Mouse (Mus musculus): ENCODE measurements around the gene Map6. TPM values are rescaled to one million over a fixed set of nuclear protein-coding genes. Genes with fewer than 3 reads are reported as not detected.

Map6 gene
- total RNA-seq, 2 experiments from 2014 or later: 135 to 137 TPM

DNA sequence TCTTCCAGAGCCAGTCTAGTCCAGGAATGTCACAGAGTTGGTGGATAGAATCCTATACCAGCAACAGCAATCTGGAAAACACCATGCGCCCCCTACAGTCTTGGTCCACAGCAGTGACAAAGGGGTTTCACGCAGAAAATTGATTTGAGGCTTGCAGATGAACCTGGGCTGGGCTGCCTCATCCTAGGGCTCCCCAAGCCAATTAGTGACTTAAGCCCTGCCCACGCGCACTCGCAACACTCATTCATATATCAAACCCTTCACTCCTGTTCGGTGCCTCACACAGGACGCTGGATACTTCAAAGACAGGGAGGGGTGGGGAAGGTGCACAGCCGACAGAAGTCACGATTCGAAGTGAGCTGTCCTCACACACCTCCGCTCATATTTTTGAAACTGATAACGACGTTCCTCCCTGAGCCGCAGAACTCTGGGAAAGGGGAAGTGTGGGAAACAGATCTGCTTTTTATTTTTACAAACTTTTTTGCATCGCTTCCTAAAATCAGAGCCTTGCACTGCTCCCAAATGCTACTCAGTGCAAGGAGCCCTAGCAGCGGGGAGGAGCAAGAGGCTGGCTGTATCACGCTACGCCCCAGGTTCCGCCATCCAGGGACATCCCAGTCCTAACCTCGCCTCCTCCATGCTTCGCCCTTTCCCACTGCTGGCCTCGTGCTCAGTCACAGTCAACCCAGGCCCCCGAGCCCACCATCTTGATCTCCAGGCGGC is 113.4 kb downstream of the Map6 start:
- intact Hi-C loops (cut with DNase I): no loop called here
- peak in 1 of 2 experiments; percentile 72 for DNase-seq (ENCODE audit: low spot score in 2 of 2)

DNA sequence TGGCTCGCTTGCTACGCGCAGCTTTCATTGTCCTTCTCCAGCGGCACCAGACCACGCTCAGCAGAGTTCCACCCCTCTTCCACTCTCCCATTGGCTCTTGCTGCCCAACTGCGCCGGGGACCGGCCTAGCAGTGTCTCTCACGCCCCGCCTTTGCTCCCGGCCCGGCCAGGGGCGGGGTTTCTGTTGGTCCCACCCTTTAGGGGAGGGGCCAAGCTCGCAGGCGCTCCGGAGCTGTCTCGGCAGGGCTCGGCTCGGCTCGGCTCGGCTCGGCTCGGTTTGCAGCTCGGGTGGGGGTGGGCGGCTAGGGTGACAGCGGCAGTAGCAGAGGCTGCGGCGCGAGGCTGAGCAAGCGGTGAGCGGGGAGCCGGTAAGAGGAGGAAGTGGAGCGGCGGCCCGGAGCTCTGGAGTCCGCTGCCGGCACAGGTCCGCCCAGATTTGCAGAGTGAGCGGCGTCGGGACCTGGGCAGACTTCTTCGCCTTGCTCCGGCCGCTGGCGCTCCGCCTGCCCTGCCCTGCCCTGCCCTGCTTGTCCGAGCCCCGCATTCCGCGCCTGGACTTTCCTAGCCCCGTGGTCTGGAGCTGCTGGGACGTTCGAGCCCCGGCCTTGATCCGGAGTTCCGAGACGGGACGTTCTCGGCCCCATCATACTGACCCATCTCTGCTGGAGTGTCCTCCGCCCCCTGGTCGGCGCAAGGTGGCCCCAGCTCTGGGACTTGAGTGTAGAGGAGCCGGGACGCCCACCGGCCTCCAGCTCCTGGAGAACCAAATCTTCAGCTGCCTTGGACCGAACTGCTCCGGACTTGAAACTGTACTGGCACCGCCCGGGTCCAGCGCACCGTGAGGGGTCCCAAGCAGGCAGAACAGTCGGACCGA is 114.2 kb downstream of the Map6 start, which contains the start of gene Gdpd5:
TSS of gene Gdpd5 (plus strand) at position 201 of the 874 bp plus-strand sequence.
- intact Hi-C loops (cut with DNase I): no loop called here
- peak; percentile 97 to 99 for DNase-seq (ENCODE audit: low spot score in 2 of 2)

DNA sequence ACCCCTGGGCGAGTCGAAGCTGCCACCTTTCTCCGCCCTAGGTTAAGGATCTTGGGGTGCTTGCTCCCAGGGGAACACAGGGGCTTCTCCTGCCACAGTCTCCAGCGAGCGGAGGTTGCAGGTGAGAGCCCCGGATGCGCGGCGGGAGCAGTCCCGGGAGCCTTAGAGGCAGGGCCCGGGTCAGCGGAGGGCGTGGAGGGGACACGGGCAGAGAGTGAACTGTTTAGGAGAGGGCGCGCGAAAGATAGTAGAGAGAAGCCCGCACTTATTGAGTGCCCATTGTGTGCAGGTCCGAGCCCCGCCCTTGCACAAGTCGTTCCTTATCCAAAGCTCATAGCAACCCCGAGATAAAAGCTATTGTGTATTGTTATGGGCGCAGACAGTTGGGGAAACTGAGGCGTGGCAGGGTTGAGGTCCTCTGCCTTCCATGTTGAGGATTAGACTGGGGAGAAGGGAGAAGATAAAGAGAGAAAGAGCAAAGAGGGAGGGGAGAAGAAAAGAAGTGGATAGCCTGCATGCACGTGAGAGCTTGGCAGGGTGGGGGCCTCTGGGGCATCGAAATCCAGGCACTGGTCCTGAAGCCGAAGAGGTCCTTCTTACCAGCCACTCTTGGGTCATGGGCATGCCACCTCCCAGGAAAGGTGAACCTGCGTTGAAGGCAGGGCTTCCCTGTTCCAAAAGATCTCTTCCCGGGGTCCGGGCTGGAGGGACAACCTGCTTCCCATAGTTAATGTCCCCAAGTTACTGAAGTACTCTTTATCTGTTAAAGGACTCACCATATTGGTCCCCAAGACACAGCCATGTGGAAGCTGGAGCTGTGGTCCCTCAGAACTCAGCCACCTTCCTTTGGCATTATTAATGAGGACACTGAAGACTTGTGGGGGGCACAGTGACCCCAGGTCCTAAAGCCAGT is 115.1 kb downstream of the Map6 start:
- no peak for DNase-seq (ENCODE audit: low spot score in 2 of 2)
- intact Hi-C loops (cut with DNase I): no loop called here

GRCm38 (mm10) chr7:99383246-99383645 is 116.0 kb downstream of the Map6 start:
- intact Hi-C loops (cut with DNase I): no loop called here
- DNase-seq (ENCODE audit: low spot score in 2 of 2): no peak

- DNase-seq (ENCODE audit: low spot score in 2 of 2): no peak
- intact Hi-C loops (cut with DNase I): no loop called here
Observed at GRCm38 (mm10) chr7:99384101-99384611, 116.9 kb downstream of the Map6 start.

DNA sequence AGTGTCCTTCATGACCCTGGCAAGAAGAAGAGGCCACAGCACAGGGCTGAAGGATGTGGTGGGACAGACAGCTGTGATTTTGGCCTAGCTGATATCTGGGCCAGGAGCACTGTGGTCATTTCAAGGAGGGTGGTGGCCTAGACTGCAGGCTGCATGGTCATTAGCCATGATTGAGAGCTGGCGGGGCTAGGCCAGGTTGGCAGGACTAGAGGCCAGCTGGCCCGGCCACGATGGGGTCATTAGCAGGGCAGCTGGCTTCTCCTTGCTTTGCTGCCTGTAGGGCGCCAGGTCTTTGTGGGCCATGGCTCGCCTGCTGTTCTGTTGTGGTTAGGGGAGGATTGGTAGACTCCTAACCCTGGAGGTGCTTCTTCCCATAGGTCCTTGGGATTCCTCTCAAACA is 118.8 kb downstream of the Map6 start:
- DNase-seq (ENCODE audit: low spot score in 2 of 2): no peak
- intact Hi-C loops (cut with DNase I): no loop called here

Other genes with a start within 250 kb of the Map6 start
- gene Uvrag, start 126.3 kb upstream of the Map6 start, total RNA-seq (2021): 10 to 100 TPM; 50.9 to 56.3 TPM
- gene Dgat2, start 84.7 kb upstream of the Map6 start, total RNA-seq (2021): 10 to 100 TPM; 67.5 to 72.6 TPM
- not detected for gene Mogat2, start 28.8 kb upstream of the Map6 start, total RNA-seq (2021)
- gene Serpinh1, start 85.8 kb downstream of the Map6 start, total RNA-seq (2021): 10 to 100 TPM; 34.9 TPM
- gene Gdpd5, start 114.0 kb downstream of the Map6 start, total RNA-seq (2021): 10 to 100 TPM; 40.0 to 46.2 TPM
- gene Klhl35, start 198.6 kb downstream of the Map6 start, total RNA-seq (2021): 1 to 10 TPM; 2.8 to 3.3 TPM
- 100 to 1,000 TPM; 230 to 233 TPM for gene Rps3, start 216.3 kb downstream of the Map6 start, total RNA-seq (2021)